Mouse (Mus musculus): ENCODE measurements around the gene Cacna2d4.

Gene Cacna2d4

GRCm38 (mm10) chr6:119392836-119393235 is 156.5 kb downstream of the Cacna2d4 start:
- no peak for DNase-seq

- peak; percentile 32 for DNase-seq
Measured at GRCm38 (mm10) chr6:119395421-119396308, 159.3 kb downstream of the Cacna2d4 start.

- peak; percentile 71 for DNase-seq
Measured at GRCm38 (mm10) chr6:119396309-119396634, 159.9 kb downstream of the Cacna2d4 start.

- DNase-seq, result no peak
Measured at GRCm38 (mm10) chr6:119399371-119399770, 163.0 kb downstream of the Cacna2d4 start.

- no peak for DNase-seq
Measured at GRCm38 (mm10) chr6:119400649-119401048, 164.3 kb downstream of the Cacna2d4 start.

- DNase-seq, result no peak
Measured at GRCm38 (mm10) chr6:119401545-119402304, 165.4 kb downstream of the Cacna2d4 start.
